Mouse (Mus musculus) testis, adult 2 months (tissue): Measurements from ENCODE around the gene Elk3.

Experiments used
- CTCF ChIP-seq: fragments of 200-500 bp; IDR thresholded peaks from 2 replicates; pipeline ENCODE4 v1.5.1; 2012; ENCODE audit warnings: low read depth, mild to moderate bottlenecking, inconsistent platforms, low read length, moderate library complexity; ENCODE audit not compliant: control insufficient read depth, insufficient read depth, insufficient replicate concordance
- POLR2A ChIP-seq: fragments of 200-500 bp; IDR thresholded peaks from 2 replicates; pipeline ENCODE4 v1.6.1; 2012; ENCODE audit warnings: low read depth, mild to moderate bottlenecking, inconsistent platforms, low read length, moderate library complexity; ENCODE audit not compliant: control insufficient read depth

DNA sequence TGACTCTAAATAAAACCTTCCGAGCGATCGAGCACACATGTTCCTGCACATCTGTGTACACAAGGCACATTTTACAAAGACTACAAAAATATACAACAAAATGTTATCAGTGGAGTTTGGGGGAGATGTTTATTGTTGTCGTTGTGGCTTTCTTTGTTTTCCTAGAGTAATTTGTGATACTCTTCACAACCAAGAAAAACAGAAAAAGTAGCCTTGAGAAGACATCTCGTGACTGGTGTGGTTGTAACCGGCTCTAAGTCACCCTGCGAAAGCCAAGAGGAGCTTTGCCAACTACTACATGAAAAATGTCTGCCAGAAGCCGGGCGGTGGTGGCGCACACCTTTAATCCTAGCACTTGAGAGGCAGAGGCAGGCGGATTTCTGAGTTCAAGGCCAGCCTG lies 4.6 kb downstream of the Elk3 start:
- no peak for TF ChIP-seq CTCF
- no peak for TF ChIP-seq POLR2A
